Mouse (Mus musculus) ES-Bruce4 (cell line): ENCODE results near the gene Mrps35.

Experiments
- CTCF ChIP-seq: IDR thresholded peaks from one replicate; pipeline ENCODE4 v1.8.1; 2011; ENCODE audit warnings: low read depth, low read length
- POLR2A ChIP-seq: IDR thresholded peaks from one replicate; pipeline ENCODE4 v1.8.1; 2011; ENCODE audit warnings: low read length; ENCODE audit not compliant: insufficient read depth

GRCm38 (mm10) chr6:147086594-147087225 is 44.1 kb downstream of the Mrps35 start, which contains the start of gene Mansc4:
- TF ChIP-seq POLR2A (no peak), CTCF (no peak)
